Mouse (Mus musculus) olfactory bulb, adult 2 months (tissue): ENCODE data around the gene Kcnh1. TPM values are rescaled to one million over a fixed set of nuclear protein-coding genes. Genes with fewer than 3 reads are reported as not detected.
A peak's percentile ranks its signal among the peaks of the same experiment; 100 is the strongest.

Source experiments
- H3K27ac ChIP-seq: fragments of 200-500 bp; 2 replicates; pipeline ENCODE4 v1.5.1; 2012; ENCODE audit warnings: low read depth, low read length; ENCODE audit not compliant: insufficient read depth
- H3K4me1 ChIP-seq: fragments of 200-500 bp; 2 replicates; pipeline ENCODE4 v1.6.1; 2012; ENCODE audit warnings: low read length; ENCODE audit not compliant: control insufficient read depth, insufficient read depth
- H3K4me3 ChIP-seq: fragments of 200-500 bp; 2 replicates; pipeline ENCODE4 v1.5.1; 2012; ENCODE audit warnings: mild to moderate bottlenecking, low read depth, low read length, moderate library complexity; ENCODE audit not compliant: insufficient read depth
- CTCF ChIP-seq: fragments of 200-500 bp; IDR thresholded peaks from 2 replicates; pipeline ENCODE4 v1.5.1; 2012; ENCODE audit warnings: low read depth, mild to moderate bottlenecking, low read length, moderate library complexity; ENCODE audit not compliant: insufficient read depth
- POLR2A ChIP-seq: fragments of 200-500 bp; IDR thresholded peaks from 2 replicates; pipeline ENCODE4 v1.6.1; 2012; ENCODE audit warnings: mild to moderate bottlenecking, low read depth, low read length, moderate library complexity; ENCODE audit not compliant: insufficient read depth
- WGBS: fragments of 180-500 bp; shearing (Covaris S2); methylation state at CpG from one replicate; pipeline ENCODE4 v1.1.7; 2018; 5-methylcytosine and 5-hydroxymethylcytosine counted together
- polyA plus RNA-seq: library from polyadenylated mRNA; stranded (reverse); fragments of >200 nt; gene quantifications from 2 replicates; pipeline ENCODE4 v1.2.4, GENCODE M21; 2012; ENCODE audit warnings: low replicate concordance; ENCODE audit not compliant: missing spikeins, insufficient read depth, insufficient read length

The Kcnh1 gene
- polyA plus RNA-seq, 1 experiment = not detected

GRCm38 (mm10) chr1:192305155-192305554 lies 114.6 kb downstream of the Kcnh1 start:
- no peak overlapping the region for H3K27ac ChIP-seq
- WGBS = 97% methylated on average over 1 of the region's 1 CpGs
- H3K4me1 ChIP-seq = peaks cover 3% of the 10 kb centered on the region; the same call in 1 of the 2 replicates
- TF ChIP-seq CTCF (no peak), POLR2A (no peak)
- no peak overlapping the region for H3K4me3 ChIP-seq

DNA sequence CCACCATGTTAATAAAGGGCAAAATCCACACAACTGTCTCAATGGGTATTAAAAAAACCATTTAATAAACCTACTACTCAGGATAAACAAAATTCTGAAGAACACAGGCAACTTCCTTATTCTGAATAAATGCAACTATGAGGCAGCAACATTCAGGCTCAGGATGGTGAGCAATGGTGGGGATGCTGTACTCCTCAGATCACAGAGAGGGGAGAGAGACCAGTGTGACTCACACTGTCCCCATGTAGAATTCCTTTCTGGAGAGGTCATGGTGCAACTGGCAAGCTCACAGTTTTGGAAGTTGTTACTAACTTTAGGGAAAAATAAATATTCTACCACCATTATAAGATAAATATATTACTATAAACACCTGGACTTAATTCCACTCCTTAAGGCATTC lies 116.5 kb downstream of the Kcnh1 start:
- H3K27ac ChIP-seq = no peak overlapping the region
- TF ChIP-seq POLR2A (no peak), CTCF (no peak)
- H3K4me3 ChIP-seq = no peak overlapping the region
- H3K4me1 ChIP-seq = peaks cover 5% of the 10 kb centered on the region; the same call in 1 of the 2 replicates

DNA sequence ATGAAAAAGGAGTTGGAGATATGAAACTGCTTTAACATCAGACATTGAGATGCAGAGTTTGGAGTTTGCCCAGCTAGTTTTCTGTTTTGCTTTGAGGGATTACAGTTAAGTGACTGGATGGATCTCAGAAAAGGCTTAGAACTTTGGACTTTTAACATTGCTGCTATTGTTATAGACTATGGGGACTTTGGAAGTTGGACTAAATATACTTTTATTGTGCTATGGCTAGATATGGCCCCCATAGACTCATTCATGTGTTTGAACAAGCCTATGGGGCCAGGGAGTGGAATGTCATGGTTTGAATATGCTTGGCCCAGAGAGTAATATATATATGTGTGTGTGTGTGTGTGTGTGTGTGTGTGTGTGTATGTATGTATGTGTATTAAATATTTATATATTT lies 120.7 kb downstream of the Kcnh1 start:
- no peak for TF ChIP-seq CTCF
- TF ChIP-seq POLR2A = no peak
- no peak overlapping the region for H3K4me3 ChIP-seq
- H3K4me1 ChIP-seq = peaks cover 6% of the 10 kb centered on the region; the same call in 1 of the 2 replicates
- no peak overlapping the region for H3K27ac ChIP-seq

DNA sequence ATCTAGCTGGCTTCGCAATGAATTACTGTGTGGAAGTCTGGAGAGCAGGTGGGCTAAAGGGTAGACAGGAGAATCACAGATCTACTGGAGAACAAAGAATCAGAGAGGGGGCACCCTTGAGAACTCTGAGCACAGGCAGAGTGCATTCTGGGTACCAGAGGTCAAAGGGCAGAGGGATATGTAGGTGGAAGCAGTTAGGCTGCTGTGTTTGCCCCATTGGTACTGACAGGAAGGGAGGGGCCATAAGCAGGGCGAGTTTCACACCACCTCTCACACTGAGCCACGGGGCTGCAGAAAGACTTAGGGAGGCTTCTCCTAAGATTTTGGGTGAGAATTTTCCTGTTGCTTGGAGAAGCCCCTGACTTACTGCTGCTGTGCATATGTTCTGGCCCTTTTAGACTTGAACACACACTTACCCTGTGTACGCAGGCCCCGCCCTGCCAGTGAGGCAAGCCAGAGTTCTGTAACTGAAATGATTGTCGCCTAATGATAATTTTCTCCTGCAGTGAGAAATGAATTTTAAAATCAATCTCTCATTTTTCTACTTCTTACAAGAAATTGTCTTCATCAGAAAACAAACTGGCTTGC lies 121.4 kb downstream of the Kcnh1 start:
- H3K4me1 ChIP-seq = peaks cover 6% of the 10 kb centered on the region; the same call in 1 of the 2 replicates
- no peak overlapping the region for H3K27ac ChIP-seq
- WGBS = 73% methylated on average over 6 of the region's 6 CpGs
- no peak overlapping the region for H3K4me3 ChIP-seq
- TF ChIP-seq CTCF (no peak), POLR2A (no peak)

GRCm38 (mm10) chr1:192312446-192312845 lies 121.9 kb downstream of the Kcnh1 start:
- WGBS = 56% methylated on average over 4 of the region's 4 CpGs
- Histone ChIP-seq H3K27ac (peak overlapping the region; percentile 61; the same call in 1 of the 2 replicates), H3K4me3 (no peak overlapping the region), H3K4me1 (peaks cover 6% of the 10 kb centered on the region; the same call in 1 of the 2 replicates)
- TF ChIP-seq POLR2A (no peak), CTCF (no peak)

DNA sequence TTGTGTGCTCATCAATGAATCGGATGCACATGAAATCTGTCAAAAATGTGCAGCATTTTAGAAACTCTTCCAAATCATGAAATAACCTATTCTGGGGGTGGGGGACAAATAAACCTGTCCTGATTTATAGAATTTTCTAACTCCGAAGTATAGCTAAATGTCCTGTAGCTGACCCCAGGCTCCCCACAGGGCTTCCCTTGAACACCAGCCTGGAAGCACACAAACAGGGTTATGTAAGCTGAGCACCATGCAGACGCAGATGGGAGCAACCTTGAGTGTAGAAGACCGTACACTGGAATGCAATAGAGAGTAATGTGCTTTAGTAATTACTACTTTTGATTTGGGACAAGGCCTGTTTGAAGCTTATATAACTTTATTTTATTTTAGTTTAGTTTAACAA lies 122.4 kb downstream of the Kcnh1 start:
- Histone ChIP-seq H3K4me1 (peaks cover 6% of the 10 kb centered on the region; the same call in 1 of the 2 replicates), H3K4me3 (no peak overlapping the region), H3K27ac (peak overlapping the region; percentile 61; the same call in 1 of the 2 replicates)
- no peak for TF ChIP-seq POLR2A
- TF ChIP-seq CTCF = no peak
- WGBS = 50% methylated on average over 4 of the region's 4 CpGs

GRCm38 (mm10) chr1:192313571-192313972 lies 123.0 kb downstream of the Kcnh1 start:
- Histone ChIP-seq H3K4me3 (no peak overlapping the region), H3K27ac (peak overlapping the region; percentile 73; the same call in 1 of the 2 replicates), H3K4me1 (peaks cover 6% of the 10 kb centered on the region; the same call in 1 of the 2 replicates)
- TF ChIP-seq POLR2A = no peak
- TF ChIP-seq CTCF = no peak
- WGBS = 40% methylated on average over 7 of the region's 7 CpGs

- no peak for TF ChIP-seq POLR2A
- no peak for TF ChIP-seq CTCF
- H3K4me3 ChIP-seq = no peak overlapping the region
- WGBS = 71% methylated on average over 3 of the region's 3 CpGs
- H3K4me1 ChIP-seq = peaks cover 6% of the 10 kb centered on the region; the same call in 1 of the 2 replicates
- H3K27ac ChIP-seq = no peak overlapping the region
These were observed 123.5 kb downstream of the Kcnh1 start for GRCm38 (mm10) chr1:192314044-192314443.

- TF ChIP-seq POLR2A (no peak), CTCF (no peak)
- no peak overlapping the region for H3K27ac ChIP-seq
- no peak overlapping the region for H3K4me3 ChIP-seq
- WGBS = 86% methylated on average over 1 of the region's 1 CpGs
- peaks cover 6% of the 10 kb centered on the region; the same call in 1 of the 2 replicates for H3K4me1 ChIP-seq
These were observed 125.0 kb downstream of the Kcnh1 start for GRCm38 (mm10) chr1:192315392-192316070.
